In genomic region chr10:89873146-89873950, GRCm38 (mm10) we compare ENCODE assay signal across 8 mouse cellular contexts. TPM values are rescaled to one million over a fixed set of nuclear protein-coding genes. Genes with fewer than 3 reads are reported as not detected.
A peak's percentile ranks its signal among the peaks of the same experiment; 100 is the strongest.
DNase-seq lines count a peak whose midpoint lies in the region; ATAC-seq and TF ChIP-seq lines count a peak whose summit lies in the region.

Gene Anks1b, plus strand, starts transcription at chr10:89873509.

- no peaks in the 10 kb centered on the region for H3K4me1 ChIP-seq in ES-E14 (ENCODE audit: control insufficient read depth in 2 of 2, insufficient read depth in 2 of 2, low read length in 2 of 2, poor library complexity in 1 of 2)
- H3K4me1 ChIP-seq in embryonic fibroblast, embryonic 13.5 days (ENCODE audit: control insufficient read depth, insufficient read depth, low read length), result 0 out of 2 replicates have a peak, but pooled peaks cover 3% of the 10 kb centered on the region
- peaks cover 10% of the 10 kb centered on the region; the same call in 1 of the 2 replicates for H3K4me1 ChIP-seq in lung, postnatal 0 days (ENCODE audit: insufficient read depth, low read depth, low read length)

- H3K4me2 ChIP-seq in lung, postnatal 0 days (replicated peaks; ENCODE audit: low read depth, low read length), result peak within 1 kb of the TSS; percentile 89

- TF ChIP-seq EP300 in lung, postnatal 0 days (IDR thresholded peaks at IDR 0.05), result no peak

- in situ Hi-C loops in ES-E14 (cut with MboI; ENCODE audit: low sequenced_read_pairs in 2 of 2, unreplicated experiment in 2 of 2), result no loop called here

- peak; percentile 33 for DNase-seq in ES-E14 (ENCODE audit: low read depth, low spot score)
- DNase-seq in brain, adult 2 months (ENCODE audit: low read depth, low spot score), result peak; percentile 90
- DNase-seq in heart, postnatal 36 days, result peak; percentile 4 to 5
- DNase-seq in layer of hippocampus, postnatal 14 days (ENCODE audit: low spot score in 2 of 2), result peak; percentile 67 to 71
- peak; percentile 21 for DNase-seq in lung, postnatal 0 days (ENCODE audit: low spot score)
- peak; percentile 82 for DNase-seq in right cerebral cortex, adult 18-20 months

- H3K27ac ChIP-seq in ES-E14 (ENCODE audit: insufficient read depth, low read depth, low read length, poor library complexity, severe bottlenecking), result no peak within 1 kb of the TSS
- H3K27ac ChIP-seq in embryonic fibroblast, embryonic 13.5 days (ENCODE audit: insufficient read depth, low read length), result no peak within 1 kb of the TSS
- H3K27ac ChIP-seq in lung, postnatal 0 days (ENCODE audit: low read length), result no peak within 1 kb of the TSS

- no peaks in the 10 kb centered on the region for H3K36me3 ChIP-seq in ES-E14 (ENCODE audit: control insufficient read depth, insufficient read depth, low read length, poor library complexity, severe bottlenecking)
- H3K36me3 ChIP-seq in lung, postnatal 0 days (ENCODE audit: insufficient read depth, low read length), result no peaks in the 10 kb centered on the region

- H3K9ac ChIP-seq in ES-E14 (ENCODE audit: insufficient read depth, low read depth, low read length, poor library complexity, severe bottlenecking), result peak within 1 kb of the TSS; percentile 71
- H3K9ac ChIP-seq in lung, postnatal 0 days (replicated peaks; ENCODE audit: low read depth), result no peak within 1 kb of the TSS

- 0 out of 2 replicates have a peak, but pooled peaks have one; percentile 30 for TF ChIP-seq POLR2A in embryonic fibroblast, embryonic 13.5 days (IDR thresholded peaks at IDR 0.05; ENCODE audit: low read depth, low read length)

- no peaks in the 10 kb centered on the region for H3K9me3 ChIP-seq in ES-E14 (ENCODE audit: control insufficient read depth, insufficient read depth, low read depth, low read length)
- no peaks in the 10 kb centered on the region for H3K9me3 ChIP-seq in lung, postnatal 0 days (ENCODE audit: low read length)

- TF ChIP-seq CTCF in embryonic fibroblast, embryonic 13.5 days (IDR thresholded peaks at IDR 0.05; ENCODE audit: borderline replicate concordance, insufficient read depth, low read length), result no peak
- no peak for TF ChIP-seq CTCF in lung, postnatal 0 days (IDR thresholded peaks at IDR 0.05)

- WGBS in lung, postnatal 0 days, result under 1% methylated on average over 36 of the region's 48 CpGs

- H3K27me3 ChIP-seq in lung, postnatal 0 days (replicated peaks; ENCODE audit: insufficient read depth, low read length), result peaks cover 10% of the 10 kb centered on the region; the same call in 1 of the 2 replicates

- peak within 1 kb of the TSS; percentile 81 to 97 for H3K4me3 ChIP-seq in ES-E14 (ENCODE audit: insufficient read depth in 1 of 2, low read depth in 1 of 2, low read length in 2 of 2, poor library complexity in 1 of 2, severe bottlenecking in 1 of 2)
- peak within 1 kb of the TSS; percentile 69 for H3K4me3 ChIP-seq in embryonic fibroblast, embryonic 13.5 days (ENCODE audit: insufficient read depth, low read length)
- peak within 1 kb of the TSS; percentile 43 for H3K4me3 ChIP-seq in lung, postnatal 0 days (ENCODE audit: low read depth, low read length)

- intact Hi-C loops in heart, postnatal 36 days (cut with DNase I), result no loop called here

- peak; percentile 59 for ATAC-seq in lung, postnatal 0 days
- ATAC-seq in erythroid progenitor cell, adult 5-6 weeks (replicated peaks; ENCODE audit: low FRiP score, poor library complexity, severe bottlenecking), result no peak

TF ChIP-seq in ES-E14, 5 proteins besides CTCF, POLR2A, EP300 and RAD21:
- TF ChIP-seq CHD2 (IDR thresholded peaks at IDR 0.05; ENCODE audit: low read depth, low read length) (no peak), ZNF384 (IDR thresholded peaks at IDR 0.05; ENCODE audit: low read depth, low read length) (no peak), ZC3H11A (IDR thresholded peaks at IDR 0.05; ENCODE audit: borderline replicate concordance, low read depth, low read length) (no peak; the same call in 1 of the 2 replicates), HCFC1 (IDR thresholded peaks at IDR 0.05; ENCODE audit: borderline replicate concordance, insufficient read depth, low read length) (no peak), MAFK (IDR thresholded peaks at IDR 0.05; ENCODE audit: insufficient read depth, low read depth, low read length) (no peak)

RNA-seq across cellular contexts. Expression of gene Anks1b, which starts in this region (rescaled TPM):
- total RNA-seq in ES-E14 (2012; rRNA removed), result 2.6 and 3.9 TPM in 2 replicates
- 6.3 and 6.4 TPM in 2 replicates for polyA plus RNA-seq in embryonic fibroblast, embryonic 13.5 days (2011; ENCODE audit: insufficient read length, low read depth, missing spikeins)
- total RNA-seq in heart, postnatal 36 days (2021), result under 1 TPM; 0.30 to 0.44 TPM
- 100 to 1,000 TPM; 462 to 539 TPM for total RNA-seq in layer of hippocampus, postnatal 14 days (2021)
- polyA plus RNA-seq in lung, postnatal 0 days (2015; fragmentation: Nextera tagmentation; extraction: Ambion mirVana), result 0.21 and 0.26 TPM in 2 replicates
- total RNA-seq in erythroid progenitor cell, adult 5-6 weeks (2015; ENCODE audit: low replicate concordance), result not detected in 2 replicates
- total RNA-seq in erythroid progenitor cell, adult 5-6 weeks (2017; ENCODE audit: low replicate concordance), result not detected in 2 replicates

Comparison
In these comparisons a context has a peak if more than half of its experiments do, and no peak if none do; other contexts are left out.
1. RNA of gene Anks1b (total RNA-seq): 462 to 539 TPM in layer of hippocampus, postnatal 14 days; 2.6 to 3.9 TPM in ES-E14, 0.30 to 0.44 TPM in heart, postnatal 36 days and not detected in erythroid progenitor cell, adult 5-6 weeks; every median in the first group is over 10 times any median in the second.
2. Peak in DNase-seq in heart, postnatal 36 days; RNA of the gene not detected or under 1 TPM.
3. Peak in DNase-seq, ATAC-seq, H3K4me3 ChIP-seq and H3K4me2 ChIP-seq in lung, postnatal 0 days; RNA of the gene not detected or under 1 TPM.
4. DNase-seq: peak in every context shown above with its lines; median percentile 90 in brain, adult 2 months; 82 in right cerebral cortex, adult 18-20 months; 69 in layer of hippocampus, postnatal 14 days; 33 in ES-E14; 21 in lung, postnatal 0 days; 4 in heart, postnatal 36 days.
5. Peak in every context shown above with its lines, with median percentiles within 50 percentile points of each other: H3K4me3 ChIP-seq.